Mouse (Mus musculus) myocyte (in vitro differentiated cells): ENCODE results near the gene Lrrc59. TPM values are rescaled to one million over a fixed set of nuclear protein-coding genes. Genes with fewer than 3 reads are reported as not detected.

Experiments
- H3K27me3 ChIP-seq: one replicate; pipeline ENCODE4 v1.6.1; 2011; ENCODE audit not compliant: control insufficient read depth, insufficient read depth, insufficient read length
- H3K36me3 ChIP-seq: one replicate; pipeline ENCODE4 v1.6.1; 2011; ENCODE audit not compliant: control insufficient read depth, insufficient read depth
- H3K4me2 ChIP-seq: one replicate; pipeline ENCODE4 v1.6.1; 2011; ENCODE audit warnings: low read depth, control low read depth
- H3K4me3 ChIP-seq: one replicate; pipeline ENCODE4 v1.5.1; 2011; ENCODE audit warnings: mild to moderate bottlenecking, control low read depth, moderate library complexity
- H3K79me2 ChIP-seq: one replicate; pipeline ENCODE4 v1.6.1; 2011; ENCODE audit not compliant: control insufficient read depth, insufficient read depth
- H3ac ChIP-seq: one replicate; pipeline ENCODE4 v1.6.1; 2011; ENCODE audit not compliant: control insufficient read depth, insufficient read length
- CEBPB ChIP-seq: IDR thresholded peaks from 2 replicates; pipeline ENCODE4 v1.6.1; 2011; ENCODE audit warnings: mild to moderate bottlenecking, moderate library complexity; ENCODE audit not compliant: poor library complexity, insufficient read depth, severe bottlenecking
- E2F4 ChIP-seq: IDR thresholded peaks from one replicate; pipeline ENCODE4 v1.6.1; 2011; ENCODE audit warnings: mild to moderate bottlenecking, control low read depth, moderate library complexity; ENCODE audit not compliant: insufficient read depth
- MAX ChIP-seq: IDR thresholded peaks from one replicate; pipeline ENCODE4 v1.6.1; 2011; ENCODE audit warnings: low read depth, mild to moderate bottlenecking, control low read depth
- MYOD1 ChIP-seq, 3 experiments: IDR thresholded peaks; one replicate each; pipeline ENCODE4 v1.6.1; 2011; ENCODE audit warnings: control low read depth in 2 of 3, low read depth in 2 of 3, mild to moderate bottlenecking in 2 of 3, moderate library complexity in 1 of 3; ENCODE audit not compliant: insufficient read length in 2 of 3, control insufficient read depth in 1 of 3
- MYOG ChIP-seq, 3 experiments: IDR thresholded peaks; one replicate each; pipeline ENCODE4 v1.6.1; 2011; ENCODE audit warnings: control low read depth in 2 of 3, low read depth in 2 of 3, mild to moderate bottlenecking in 2 of 3; ENCODE audit not compliant: insufficient read length in 2 of 3, control insufficient read depth in 1 of 3, insufficient read depth in 1 of 3
- POLR2A ChIP-seq: IDR thresholded peaks from one replicate; pipeline ENCODE4 v1.6.1; 2011; ENCODE audit warnings: low read depth, mild to moderate bottlenecking, control low read depth, moderate library complexity; ENCODE audit not compliant: insufficient read length
- POLR2AphosphoS2 ChIP-seq: IDR thresholded peaks from one replicate; pipeline ENCODE4 v1.6.1; 2011; ENCODE audit warnings: low read depth, control low read depth; ENCODE audit not compliant: insufficient read length
- REST ChIP-seq: IDR thresholded peaks from one replicate; pipeline ENCODE4 v1.6.1; 2011; ENCODE audit warnings: mild to moderate bottlenecking, control low read depth, moderate library complexity; ENCODE audit not compliant: insufficient read depth, insufficient read length
- SRF ChIP-seq: IDR thresholded peaks from one replicate; pipeline ENCODE4 v1.6.1; 2011; ENCODE audit warnings: low read depth; ENCODE audit not compliant: control insufficient read depth, insufficient read length
- TCF12 ChIP-seq: IDR thresholded peaks from one replicate; pipeline ENCODE4 v1.6.1; 2011; ENCODE audit warnings: mild to moderate bottlenecking, control low read depth; ENCODE audit not compliant: poor library complexity, insufficient read depth, severe bottlenecking
- TCF3 ChIP-seq: IDR thresholded peaks from one replicate; pipeline ENCODE4 v1.6.1; 2011; ENCODE audit warnings: low read depth, control low read depth; ENCODE audit not compliant: insufficient read length
- USF1 ChIP-seq: IDR thresholded peaks from one replicate; pipeline ENCODE4 v1.6.1; 2011; ENCODE audit warnings: low read depth, mild to moderate bottlenecking, control low read depth, moderate library complexity
- polyA plus RNA-seq: library from polyadenylated mRNA; unstranded; fragments of >200 nt; fragmentation: generic; extraction: Trizol; gene quantifications from one replicate; pipeline ENCODE4 v1.2.1, GENCODE M21; 2012; ENCODE audit warnings: missing spikeins

Gene Lrrc59
- polyA plus RNA-seq, 1 experiment: 208 TPM

- TF ChIP-seq MYOG (IDR thresholded peaks at IDR 0.05; ENCODE audit: control insufficient read depth in 1 of 3, insufficient read depth in 1 of 3, insufficient read length in 2 of 3, low read depth in 2 of 3) (no peak), TCF12 (no peak), POLR2A (no peak), SRF (no peak), MYOD1 (IDR thresholded peaks at IDR 0.05; ENCODE audit: control insufficient read depth in 1 of 3, insufficient read length in 2 of 3, low read depth in 2 of 3) (no peak), POLR2AphosphoS2 (no peak), CEBPB (no peak), E2F4 (no peak), REST (no peak), TCF3 (no peak)
- Histone ChIP-seq H3K36me3 (no peaks in the 10 kb centered on the region), H3K4me3 (no peak overlapping the region), H3K4me2 (no peak overlapping the region), H3K27me3 (no peaks in the 10 kb centered on the region), H3K79me2 (no peaks in the 10 kb centered on the region), H3ac (no peak overlapping the region)
Measured at GRCm38 (mm10) chr11:94674984-94675383, 45.4 kb downstream of the Lrrc59 start.

GRCm38 (mm10) chr11:94675446-94675845, 45.9 kb downstream of the Lrrc59 start:
- Histone ChIP-seq H3K36me3 (no peaks in the 10 kb centered on the region), H3K27me3 (no peaks in the 10 kb centered on the region), H3K79me2 (no peaks in the 10 kb centered on the region), H3K4me3 (no peak overlapping the region), H3ac (no peak overlapping the region), H3K4me2 (no peak overlapping the region)
- TF ChIP-seq REST: no peak
- TF ChIP-seq CEBPB: no peak
- no peak for TF ChIP-seq E2F4
- no peak for TF ChIP-seq MYOG (IDR thresholded peaks at IDR 0.05; ENCODE audit: control insufficient read depth in 1 of 3, insufficient read depth in 1 of 3, insufficient read length in 2 of 3, low read depth in 2 of 3)
- TF ChIP-seq POLR2A: no peak
- no peak for TF ChIP-seq USF1
- no peak for TF ChIP-seq TCF12
- no peak for TF ChIP-seq TCF3
- no peak for TF ChIP-seq MYOD1 (IDR thresholded peaks at IDR 0.05; ENCODE audit: control insufficient read depth in 1 of 3, insufficient read length in 2 of 3, low read depth in 2 of 3)
- TF ChIP-seq POLR2AphosphoS2: no peak
- no peak for TF ChIP-seq MAX
- TF ChIP-seq SRF: no peak

- H3K79me2 ChIP-seq: no peaks in the 10 kb centered on the region
- peak overlapping the region; percentile 46 for H3ac ChIP-seq
- H3K36me3 ChIP-seq: no peaks in the 10 kb centered on the region
- H3K4me3 ChIP-seq: peak overlapping the region; percentile 50
- H3K27me3 ChIP-seq: no peaks in the 10 kb centered on the region
- peak overlapping the region; percentile 94 for H3K4me2 ChIP-seq
- TF ChIP-seq MAX (no peak), MYOG (IDR thresholded peaks at IDR 0.05; ENCODE audit: control insufficient read depth in 1 of 3, insufficient read depth in 1 of 3, insufficient read length in 2 of 3, low read depth in 2 of 3) (no peak), CEBPB (no peak), POLR2AphosphoS2 (no peak), MYOD1 (IDR thresholded peaks at IDR 0.05; ENCODE audit: control insufficient read depth in 1 of 3, insufficient read length in 2 of 3, low read depth in 2 of 3) (no peak), USF1 (no peak), REST (no peak), TCF3 (no peak), SRF (no peak), POLR2A (no peak), E2F4 (no peak), TCF12 (no peak)
Measured at GRCm38 (mm10) chr11:94676308-94676707, 46.7 kb downstream of the Lrrc59 start.

GRCm38 (mm10) chr11:94676754-94677606, 47.4 kb downstream of the Lrrc59 start, which contains the start of gene Xylt2:
TSS of gene Xylt2 (minus strand) at chr11:94677515.
- Histone ChIP-seq H3K4me3 (peak within 1 kb of the TSS; percentile 50), H3ac (peak within 1 kb of the TSS; percentile 46), H3K36me3 (no peaks in the 10 kb centered on the region), H3K27me3 (no peaks in the 10 kb centered on the region), H3K4me2 (peak within 1 kb of the TSS; percentile 94), H3K79me2 (no peaks in the 10 kb centered on the region)
- TF ChIP-seq USF1 (no peak), CEBPB (no peak), TCF12 (no peak), REST (no peak), POLR2AphosphoS2 (peak; percentile 80), MYOD1 (IDR thresholded peaks at IDR 0.05; ENCODE audit: control insufficient read depth in 1 of 3, insufficient read length in 2 of 3, low read depth in 2 of 3) (no peak), SRF (no peak), TCF3 (no peak), POLR2A (peak; percentile 92), MYOG (IDR thresholded peaks at IDR 0.05; ENCODE audit: control insufficient read depth in 1 of 3, insufficient read depth in 1 of 3, insufficient read length in 2 of 3, low read depth in 2 of 3) (peak in 1 of 3 experiments; percentile 30), E2F4 (no peak), MAX (no peak)
